Mouse (Mus musculus) regulatory T cell (primary cell): ENCODE measurements at regions not wholly inside any gene's neighbourhood (a gene's known extent, or its start where the extent isn't known, plus 50 kb on each side); places are given as distances from the start of the nearest gene placed in this dataset.

ENCODE experiments used
- in situ Hi-C: fragments of 300-600 bp; cut with MboI, MseI; formaldehyde crosslinking; loops from one replicate; pipeline ENCODE4 v1.15.1; 2025; ENCODE audit warnings: high pct_unique_total_duplicates

- in situ Hi-C loops, result no loop called here
Measured at GRCm38 (mm10) chr13:101883177-101883576, 115.2 kb upstream of the Pik3r1 start.

- in situ Hi-C loops, result no loop called here
Measured at GRCm38 (mm10) chr13:101884752-101885151, 116.7 kb upstream of the Pik3r1 start.

GRCm38 (mm10) chr13:101891473-101891872, 123.5 kb upstream of the Pik3r1 start:
- in situ Hi-C loops, result no loop called here

- in situ Hi-C loops, result no loop called here
Measured at GRCm38 (mm10) chr13:101893035-101893600, 125.1 kb upstream of the Pik3r1 start.

GRCm38 (mm10) chr13:101895161-101895560, 127.1 kb upstream of the Pik3r1 start:
- in situ Hi-C loops, result no loop called here

- in situ Hi-C loops, result no loop called here
Measured at GRCm38 (mm10) chr13:101895686-101896085, 127.7 kb upstream of the Pik3r1 start.

GRCm38 (mm10) chr13:101896946-101897345, 128.9 kb upstream of the Pik3r1 start:
- in situ Hi-C loops, result no loop called here

GRCm38 (mm10) chr13:101902213-101902612, 134.2 kb upstream of the Pik3r1 start:
- in situ Hi-C loops, result no loop called here

GRCm38 (mm10) chr13:101905909-101906676, 138.1 kb upstream of the Pik3r1 start:
- in situ Hi-C loops, result no loop called here

- in situ Hi-C loops, result no loop called here
Measured at GRCm38 (mm10) chr13:101909026-101909425, 141.0 kb upstream of the Pik3r1 start.

- in situ Hi-C loops, result no loop called here
Measured at GRCm38 (mm10) chr13:101910687-101911086, 142.7 kb upstream of the Pik3r1 start.

- in situ Hi-C loops, result no loop called here
Measured at GRCm38 (mm10) chr13:101914132-101914531, 146.1 kb upstream of the Pik3r1 start.

GRCm38 (mm10) chr13:101914691-101915541, 146.9 kb upstream of the Pik3r1 start:
- in situ Hi-C loops, result no loop called here

GRCm38 (mm10) chr13:101915542-101915941, 147.5 kb upstream of the Pik3r1 start:
- in situ Hi-C loops, result no loop called here

GRCm38 (mm10) chr13:101915948-101916594, 148.1 kb upstream of the Pik3r1 start:
- in situ Hi-C loops, result no loop called here

GRCm38 (mm10) chr13:101916876-101917275, 148.9 kb upstream of the Pik3r1 start:
- in situ Hi-C loops, result no loop called here

GRCm38 (mm10) chr13:101918185-101918584, 150.2 kb upstream of the Pik3r1 start:
- in situ Hi-C loops, result no loop called here

- in situ Hi-C loops, result no loop called here
Measured at GRCm38 (mm10) chr13:101919266-101919665, 151.2 kb upstream of the Pik3r1 start.

- in situ Hi-C loops, result no loop called here
Measured at GRCm38 (mm10) chr13:101920384-101920783, 152.4 kb upstream of the Pik3r1 start.

GRCm38 (mm10) chr13:101924637-101925036, 156.6 kb upstream of the Pik3r1 start:
- in situ Hi-C loops, result no loop called here

GRCm38 (mm10) chr13:101931264-101931663, 163.2 kb upstream of the Pik3r1 start:
- in situ Hi-C loops, result no loop called here

- in situ Hi-C loops, result no loop called here
Measured at GRCm38 (mm10) chr13:101931882-101932281, 163.9 kb upstream of the Pik3r1 start.
